Mouse (Mus musculus) skeletal muscle tissue, postnatal 0 days (tissue): ENCODE data around the gene Ppp4r3b. TPM values are rescaled to one million over a fixed set of nuclear protein-coding genes. Genes with fewer than 3 reads are reported as not detected.

Experiments used
- polyA plus RNA-seq: library from polyadenylated mRNA; unstranded; fragments of >200 nt; fragmentation: Nextera tagmentation; extraction: Ambion mirVana; gene quantifications from 2 replicates; pipeline ENCODE4 v1.2.1, GENCODE M21; 2015

Gene Ppp4r3b
- 31.5 and 35.2 TPM in 2 replicates for polyA plus RNA-seq

GRCm38 (mm10) chr11:29172563-29173124, at the start of gene Ppp4r3b:
TSS of gene Ppp4r3b (plus strand) at chr11:29172890.

GRCm38 (mm10) chr11:29130385-29131355, 42.0 kb upstream of the Ppp4r3b start, which contains the start of gene Pnpt1:
TSS of gene Pnpt1 (plus strand) at chr11:29130744.

GRCm38 (mm10) chr11:29246883-29247650, 74.4 kb downstream of the Ppp4r3b start, which contains the start of gene Cfap36:
TSS of gene Cfap36 (minus strand) at chr11:29247409.

Other genes with a start within 250 kb of the Ppp4r3b start
- gene Pnpt1, start 42.1 kb upstream of the Ppp4r3b start, polyA plus RNA-seq: 18.2 and 18.9 TPM in 2 replicates
- gene Cfap36, start 74.5 kb downstream of the Ppp4r3b start, polyA plus RNA-seq: 29.2 and 33.0 TPM in 2 replicates
- gene Ccdc88a, start 200.8 kb downstream of the Ppp4r3b start, polyA plus RNA-seq: 12.4 and 14.0 TPM in 2 replicates